Mouse (Mus musculus) bone marrow, adult 2 months (tissue): ENCODE measurements around the gene Stim1. TPM values are rescaled to one million over a fixed set of nuclear protein-coding genes. Genes with fewer than 3 reads are reported as not detected.

Source experiments
- H3K27ac ChIP-seq: fragments of 200-500 bp; 2 replicates; pipeline ENCODE4 v1.5.1; 2012; ENCODE audit warnings: low read depth, mild to moderate bottlenecking, control low read depth, inconsistent platforms, low read length; ENCODE audit not compliant: control insufficient read depth, poor library complexity, insufficient read depth
- H3K4me1 ChIP-seq: fragments of 200-500 bp; 2 replicates; pipeline ENCODE4 v1.6.1; 2011; ENCODE audit warnings: low read length; ENCODE audit not compliant: control insufficient read depth, insufficient read depth
- H3K4me3 ChIP-seq: fragments of 200-500 bp; replicated peaks from 2 replicates; pipeline ENCODE3; 2011; ENCODE audit warnings: mild to moderate bottlenecking, low read depth, low read length, control low read depth; ENCODE audit not compliant: control insufficient read depth
- CTCF ChIP-seq: fragments of 200-500 bp; IDR thresholded peaks from 2 replicates; pipeline ENCODE4 v1.5.1; 2011; ENCODE audit warnings: low read length, control low read depth; ENCODE audit not compliant: control insufficient read depth, insufficient read depth
- POLR2A ChIP-seq: fragments of 200-500 bp; IDR thresholded peaks from 2 replicates; pipeline ENCODE4 v1.6.1; 2011; ENCODE audit warnings: low read depth, mild to moderate bottlenecking, control low read depth, low read length, borderline replicate concordance; ENCODE audit not compliant: control insufficient read depth
- WGBS: fragments of 180-500 bp; shearing (Covaris S2); methylation state at CpG from one replicate; pipeline ENCODE4 v1.1.7; 2018; 5-methylcytosine and 5-hydroxymethylcytosine counted together
- polyA plus RNA-seq: library from polyadenylated mRNA; stranded (reverse); fragments of >200 nt; gene quantifications from 2 replicates; pipeline ENCODE4 v1.2.4, GENCODE M21; 2011; ENCODE audit warnings: low replicate concordance; ENCODE audit not compliant: missing spikeins, insufficient read depth, insufficient read length

Stim1 gene
- polyA plus RNA-seq, 1 experiment = 24.8 TPM

DNA sequence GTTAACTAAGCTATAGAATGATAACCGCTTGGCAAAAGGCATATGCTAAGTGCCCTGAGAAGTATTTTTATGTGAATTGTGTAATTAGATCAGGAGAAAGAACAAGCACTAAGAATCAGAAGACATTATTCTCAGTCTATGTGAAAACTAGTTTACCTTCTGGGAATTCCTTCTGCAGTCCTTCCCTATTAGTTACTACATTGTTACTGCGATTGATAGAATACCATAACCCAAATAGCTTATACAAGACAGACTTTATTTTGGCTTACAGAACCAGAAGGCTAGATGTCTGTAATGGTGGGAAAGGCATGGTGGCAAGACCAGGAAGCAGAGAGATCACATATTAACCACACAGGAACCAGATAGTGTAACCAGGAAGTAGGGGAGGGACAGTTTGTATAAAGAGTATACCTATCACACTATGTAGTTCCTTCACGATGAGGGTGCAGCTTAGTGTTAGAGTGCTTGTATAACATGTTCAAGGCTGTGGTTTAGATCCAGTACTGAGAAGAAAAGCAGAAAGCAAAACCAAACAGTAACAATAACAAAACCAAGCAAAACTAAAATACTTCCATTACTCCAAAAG lies 50.1 kb downstream of the Stim1 start:
- H3K4me1 ChIP-seq = no peaks in the 10 kb centered on the region; the same call in 1 of the 2 replicates
- no peak for TF ChIP-seq POLR2A
- no peak for TF ChIP-seq CTCF
- no peak overlapping the region for H3K27ac ChIP-seq
- 57% methylated on average over 3 of the region's 3 CpGs for WGBS
- H3K4me3 ChIP-seq = no peak overlapping the region

DNA sequence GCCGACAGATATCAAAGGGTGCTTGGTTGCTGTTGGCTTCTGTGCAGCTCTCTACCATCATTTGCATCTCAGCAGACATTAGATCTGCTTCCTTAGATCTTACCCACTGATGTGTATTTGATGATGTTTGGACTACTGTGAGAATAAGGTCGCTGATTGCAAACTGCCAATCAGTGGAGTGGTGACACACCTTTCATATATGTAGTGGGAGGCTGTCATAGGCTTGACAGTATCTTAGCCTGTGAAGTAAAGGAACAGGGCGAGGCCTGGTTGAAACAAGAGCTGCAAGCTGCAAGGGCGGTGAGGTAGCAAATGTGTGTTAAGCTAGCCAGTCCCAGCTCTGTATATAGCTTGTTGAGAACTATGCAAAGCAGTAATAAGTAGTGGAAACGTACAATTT lies 54.5 kb downstream of the Stim1 start:
- H3K4me3 ChIP-seq = no peak overlapping the region
- H3K27ac ChIP-seq = no peak overlapping the region
- H3K4me1 ChIP-seq = no peaks in the 10 kb centered on the region; the same call in 1 of the 2 replicates
- no peak for TF ChIP-seq CTCF
- no peak for TF ChIP-seq POLR2A
- 85% methylated on average over 5 of the region's 5 CpGs for WGBS

DNA sequence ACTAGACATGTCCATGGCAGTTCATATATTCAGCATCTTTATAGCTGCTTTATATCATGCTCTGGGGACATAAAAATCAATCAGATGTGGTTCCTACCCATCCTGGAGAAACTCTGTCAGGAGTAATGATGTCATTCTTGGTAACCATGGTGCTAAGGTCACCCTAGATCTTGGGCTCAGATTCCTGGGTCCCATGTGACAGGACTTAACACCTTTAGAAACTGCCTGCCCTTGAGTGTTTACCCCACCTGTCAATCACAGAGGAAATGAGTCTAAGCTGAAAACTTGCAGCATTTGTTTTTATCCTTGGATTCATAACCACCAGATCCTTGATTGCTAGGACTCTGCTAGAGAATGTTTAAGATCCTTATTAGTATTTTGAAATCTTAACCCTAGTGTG lies 58.7 kb downstream of the Stim1 start:
- Histone ChIP-seq H3K4me1 (no peaks in the 10 kb centered on the region), H3K4me3 (no peak overlapping the region), H3K27ac (no peak overlapping the region)
- no peak for TF ChIP-seq CTCF
- no peak for TF ChIP-seq POLR2A

DNA sequence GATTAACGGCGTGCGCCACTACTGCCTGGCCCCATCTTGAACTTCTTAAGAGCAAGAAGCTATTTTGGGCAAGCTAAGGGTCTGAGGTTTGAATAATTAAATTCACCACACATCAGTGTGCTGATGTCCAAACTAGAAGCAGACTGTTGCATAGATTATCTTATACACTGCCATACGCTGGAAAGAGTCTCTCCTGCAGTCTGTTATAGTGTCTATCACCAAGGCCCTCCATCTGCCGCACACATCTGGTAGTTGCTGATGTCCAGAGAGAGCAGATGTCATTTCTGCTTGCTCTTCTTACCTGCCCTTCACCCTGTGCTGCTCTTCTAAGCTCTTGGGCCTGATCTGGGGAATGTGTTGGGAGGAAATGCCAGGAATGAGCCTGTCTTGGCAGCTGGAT lies 62.7 kb downstream of the Stim1 start:
- 91% methylated on average over 5 of the region's 5 CpGs for WGBS
- no peaks in the 10 kb centered on the region for H3K4me1 ChIP-seq

DNA sequence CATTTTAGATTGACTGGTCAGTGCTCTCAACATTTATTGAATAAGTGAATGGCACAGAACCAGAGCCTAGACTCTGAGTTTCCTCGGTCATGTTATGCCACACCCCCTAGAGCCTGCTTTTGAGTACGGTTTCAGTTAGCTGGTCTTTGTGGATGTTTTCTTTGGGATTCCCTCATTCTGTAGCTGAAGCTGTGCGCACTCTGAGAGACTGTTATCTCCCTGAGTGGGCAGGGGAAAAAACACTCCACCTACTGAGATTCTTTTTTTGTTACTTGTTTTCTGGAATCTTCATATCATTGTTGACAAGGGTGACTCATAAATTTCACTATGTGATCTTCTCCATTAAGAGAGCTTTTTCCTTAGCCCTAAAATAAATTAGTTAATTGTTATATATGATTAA lies 63.9 kb downstream of the Stim1 start:
- TF ChIP-seq POLR2A (no peak), CTCF (no peak)
- Histone ChIP-seq H3K4me3 (no peak overlapping the region), H3K27ac (no peak overlapping the region), H3K4me1 (no peaks in the 10 kb centered on the region; the same call in 1 of the 2 replicates)
- 65% methylated on average over 3 of the region's 3 CpGs for WGBS

More for the DNA sequence above, 62.7 kb downstream of the Stim1 start:
- TF ChIP-seq CTCF (no peak), POLR2A (no peak)
- Histone ChIP-seq H3K27ac (no peak overlapping the region), H3K4me3 (no peak overlapping the region)

DNA sequence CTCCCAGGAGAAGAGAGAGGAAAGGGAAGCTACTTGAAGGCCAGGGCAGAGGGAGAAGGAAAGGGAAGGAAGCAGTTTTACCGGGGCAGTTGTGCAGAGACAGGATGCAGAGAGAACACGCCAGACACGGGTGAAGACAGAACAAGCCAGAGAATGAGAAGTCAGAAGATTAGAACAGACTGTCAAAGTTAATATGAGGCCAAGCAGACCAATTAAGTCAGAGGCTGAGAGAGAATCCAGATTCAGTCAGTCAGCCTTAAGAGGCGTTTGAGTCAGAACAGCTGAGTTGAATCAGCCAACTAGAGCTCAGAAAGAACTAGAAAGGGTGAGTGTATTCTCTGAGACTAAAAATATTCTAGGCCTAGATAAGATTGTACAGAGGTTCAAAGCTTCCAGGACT lies 66.1 kb downstream of the Stim1 start:
- 8% methylated on average over 4 of the region's 4 CpGs for WGBS
- H3K27ac ChIP-seq = no peak overlapping the region
- H3K4me3 ChIP-seq = no peak overlapping the region
- no peaks in the 10 kb centered on the region; the same call in 1 of the 2 replicates for H3K4me1 ChIP-seq
- TF ChIP-seq CTCF (no peak), POLR2A (no peak)

DNA sequence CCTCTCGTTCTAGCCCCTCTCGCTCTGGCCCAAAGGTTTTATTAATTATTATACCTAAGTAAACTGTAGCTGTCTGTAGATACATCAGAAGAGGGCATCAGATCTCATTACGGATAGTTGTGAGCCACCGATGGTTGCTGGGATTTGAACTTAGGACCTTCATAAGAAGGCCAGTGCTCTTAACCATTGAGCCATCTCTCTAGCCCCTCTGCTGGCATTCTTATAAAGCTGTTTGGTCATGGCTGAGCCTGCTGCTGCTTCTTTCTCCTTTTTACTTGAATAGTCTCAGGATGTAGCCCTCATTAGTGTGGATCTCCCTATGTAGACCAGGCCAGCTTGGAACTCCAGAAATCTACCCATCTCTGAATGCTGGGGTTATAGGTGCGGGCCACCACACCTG lies 69.7 kb downstream of the Stim1 start:
- Histone ChIP-seq H3K4me3 (no peak overlapping the region), H3K27ac (no peak overlapping the region), H3K4me1 (no peaks in the 10 kb centered on the region; the same call in 1 of the 2 replicates)
- TF ChIP-seq POLR2A (no peak), CTCF (no peak)
- 93% methylated on average over 5 of the region's 5 CpGs for WGBS

DNA sequence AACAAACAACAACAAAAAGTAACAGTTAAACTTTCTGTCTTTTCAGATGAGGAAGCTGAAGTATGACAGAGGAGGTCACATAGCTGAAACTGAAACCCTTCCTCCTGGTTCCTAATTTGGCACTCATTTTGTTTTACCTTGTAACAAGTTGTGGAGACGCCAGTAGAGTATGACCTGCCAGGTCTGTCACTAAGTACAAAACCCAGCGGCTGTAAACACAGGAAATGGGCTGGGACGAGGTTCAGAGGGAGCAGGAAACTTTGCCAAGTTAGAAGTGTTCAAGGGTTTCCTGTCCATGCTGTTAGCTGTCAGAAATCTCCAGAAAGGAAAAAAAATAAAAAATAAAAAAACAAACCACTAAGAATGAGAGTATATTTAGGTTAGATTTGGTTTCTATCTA lies 70.3 kb downstream of the Stim1 start:
- no peak overlapping the region for H3K4me3 ChIP-seq
- H3K27ac ChIP-seq = peak overlapping the region; percentile 57; the same call in 1 of the 2 replicates
- TF ChIP-seq POLR2A (no peak), CTCF (no peak)
- no peaks in the 10 kb centered on the region; the same call in 1 of the 2 replicates for H3K4me1 ChIP-seq
- 3% methylated on average over 3 of the region's 3 CpGs for WGBS

DNA sequence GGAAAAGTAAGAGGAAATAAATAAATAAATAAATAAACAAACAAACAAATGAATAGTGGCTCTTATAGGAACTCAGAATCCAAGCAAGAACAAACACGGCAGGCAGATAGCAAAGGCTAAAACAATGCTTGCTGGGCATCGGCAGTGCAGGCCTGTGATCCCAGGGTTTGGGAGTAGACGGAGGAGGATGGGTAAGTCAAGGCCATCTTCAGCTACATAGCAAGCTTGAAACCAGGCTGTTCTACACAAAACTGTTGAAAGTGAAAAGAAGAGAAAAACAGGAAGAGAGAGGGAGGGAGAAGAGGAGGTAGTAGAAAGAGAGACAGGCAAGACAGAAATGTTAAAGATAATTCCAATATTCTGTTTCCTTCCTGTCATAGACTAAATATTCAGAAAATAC lies 71.3 kb downstream of the Stim1 start:
- WGBS = 79% methylated on average over 3 of the region's 3 CpGs
- no peak for TF ChIP-seq POLR2A
- no peak for TF ChIP-seq CTCF
- H3K4me1 ChIP-seq = no peaks in the 10 kb centered on the region; the same call in 1 of the 2 replicates

More for the DNA sequence above, 71.3 kb downstream of the Stim1 start:
- no peak overlapping the region for H3K27ac ChIP-seq
- H3K4me3 ChIP-seq = no peak overlapping the region
